Mouse (Mus musculus): ENCODE results near the gene Tdpoz4.
"Not testable (repeated sequence)": the region's sequence is repeated elsewhere in the genome, so short reads cannot be mapped to it uniquely, and the experiment has no call there.

- not testable (repeated sequence) for TF ChIP-seq CTCF (IDR thresholded peaks at IDR 0.05; ENCODE audit: low read depth); EP300 (optimal IDR thresholded peaks at IDR 0.05)
Observed at GRCm38 (mm10) chr3:93754022-93754421, 42.2 kb upstream of the Tdpoz4 start.
